Mouse (Mus musculus): ENCODE data around the gene Tmem104.

Gene Tmem104

DNA sequence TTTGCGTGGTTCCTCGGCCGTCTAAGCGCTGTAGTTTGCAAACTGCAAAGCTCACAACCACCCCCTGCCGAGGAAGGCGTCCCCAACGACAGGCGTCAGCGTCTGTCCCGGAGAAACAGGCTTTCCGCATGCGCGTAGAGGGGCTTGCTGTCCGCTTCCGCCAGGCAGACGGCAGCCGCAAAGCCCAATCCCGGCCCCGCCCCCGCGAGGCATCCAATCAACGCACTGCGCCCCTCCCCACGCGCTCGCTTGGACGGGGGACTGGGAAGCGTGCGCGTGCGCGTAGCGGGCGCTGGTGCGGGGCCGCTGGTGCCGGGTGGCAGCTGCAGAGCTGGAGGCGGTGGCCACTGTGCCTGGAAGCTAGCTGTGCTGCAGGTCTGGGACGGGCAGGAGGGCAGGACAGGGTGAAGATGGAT is at the start of gene Tmem104:
Gene Tmem104, plus strand, starts transcription at position 264 of the 416 bp plus-strand sequence.
- DNase-seq (ENCODE audit: low spot score) = peak; percentile 98

DNA sequence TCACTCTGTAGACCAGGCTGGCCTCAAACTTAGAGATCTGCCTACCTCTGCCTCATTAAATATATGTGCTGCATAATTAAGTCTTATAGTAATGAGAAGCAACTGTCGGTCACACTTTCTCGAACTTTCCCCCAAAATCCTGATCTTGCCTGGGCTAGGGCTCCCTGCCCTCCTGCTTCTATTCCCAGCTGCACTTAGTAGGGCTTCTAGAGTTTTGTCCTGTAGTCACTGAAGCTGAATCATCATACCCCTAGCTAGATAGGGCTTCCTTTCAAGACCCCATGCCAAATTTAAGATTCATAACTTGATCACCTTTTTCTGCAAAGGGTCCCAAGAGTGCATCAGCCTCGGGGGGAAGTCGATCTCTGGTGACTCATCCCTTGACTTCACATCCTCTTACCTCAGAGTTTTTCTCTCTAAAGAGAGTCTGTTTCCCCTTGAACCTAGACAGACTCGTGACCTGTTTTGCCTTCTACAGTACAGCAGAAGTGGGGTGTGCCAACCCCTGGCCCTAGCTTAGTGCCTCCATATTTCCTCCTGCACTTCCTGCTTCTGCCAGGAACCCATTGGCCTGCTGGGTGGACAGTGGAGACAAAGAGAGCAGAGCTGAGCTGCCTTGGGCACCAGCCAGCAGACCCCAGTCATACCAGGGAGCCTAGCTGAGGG is 48.6 kb upstream of the Tmem104 start:
- no peak for DNase-seq (ENCODE audit: low spot score)

DNA sequence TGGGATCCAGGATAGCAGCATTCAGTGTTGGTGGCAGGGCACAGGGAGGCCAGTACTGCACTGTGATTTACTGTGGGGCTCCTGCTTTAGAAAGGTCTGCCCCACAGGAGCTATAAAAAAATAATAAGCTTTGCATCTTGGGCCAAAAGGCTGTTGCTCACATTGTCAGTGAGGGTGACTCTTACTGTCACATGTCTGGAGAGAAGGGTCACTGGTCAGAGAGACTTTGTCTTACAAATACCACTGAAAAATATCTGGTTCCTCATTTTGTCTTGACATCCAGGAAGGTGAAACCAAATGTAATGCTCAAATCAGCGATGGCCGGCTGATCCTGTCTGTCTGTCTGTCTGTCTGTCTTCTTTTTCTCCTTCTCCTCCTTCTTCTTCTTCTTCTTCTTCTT is 45.3 kb upstream of the Tmem104 start:
- DNase-seq (ENCODE audit: low spot score) = no peak

DNA sequence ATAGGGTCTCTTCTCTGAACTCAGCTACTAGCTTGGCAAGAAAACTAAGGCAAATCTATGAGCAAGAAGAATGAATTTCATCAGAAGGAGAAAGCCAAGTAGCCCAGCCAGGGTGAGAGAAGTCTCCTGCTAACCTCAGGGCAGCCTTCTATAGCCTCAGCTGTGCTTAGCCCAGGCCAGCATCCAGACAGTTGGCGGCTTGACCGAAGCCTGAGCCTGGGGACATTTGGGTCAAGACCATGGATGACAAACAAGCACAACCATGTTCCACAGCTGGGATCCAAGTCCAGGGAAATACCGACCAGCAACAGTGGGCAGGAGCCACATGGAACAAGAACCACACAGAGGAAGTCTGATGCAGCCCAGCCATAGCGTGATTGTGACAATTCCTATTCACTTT is 39.5 kb upstream of the Tmem104 start:
- DNase-seq (ENCODE audit: low spot score) = no peak

DNA sequence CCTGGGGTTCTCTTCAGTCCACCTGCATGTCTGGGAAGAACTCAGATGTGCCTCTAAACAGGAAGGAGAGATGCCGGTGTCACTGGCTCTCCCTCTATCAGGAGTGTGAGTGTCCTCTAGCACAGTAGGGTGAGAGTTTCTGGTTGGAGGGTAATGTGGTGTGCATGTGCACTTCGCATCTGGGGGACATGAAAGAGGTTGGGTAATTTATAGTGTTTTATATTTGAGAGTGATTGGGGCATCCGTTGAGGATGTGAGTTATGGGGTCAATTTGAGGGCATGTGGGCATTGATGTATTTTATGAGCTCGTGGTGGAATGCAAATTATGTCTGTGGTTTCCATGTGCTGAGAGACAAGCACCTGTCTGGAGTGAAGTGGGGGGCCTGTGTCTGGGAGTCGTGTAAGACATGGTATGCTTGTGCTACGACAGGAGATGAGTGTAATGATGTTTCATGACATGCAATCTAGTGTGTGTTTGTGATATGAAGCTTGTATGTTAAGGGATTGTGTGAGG is 36.5 kb upstream of the Tmem104 start:
- no peak for DNase-seq (ENCODE audit: low spot score)

DNA sequence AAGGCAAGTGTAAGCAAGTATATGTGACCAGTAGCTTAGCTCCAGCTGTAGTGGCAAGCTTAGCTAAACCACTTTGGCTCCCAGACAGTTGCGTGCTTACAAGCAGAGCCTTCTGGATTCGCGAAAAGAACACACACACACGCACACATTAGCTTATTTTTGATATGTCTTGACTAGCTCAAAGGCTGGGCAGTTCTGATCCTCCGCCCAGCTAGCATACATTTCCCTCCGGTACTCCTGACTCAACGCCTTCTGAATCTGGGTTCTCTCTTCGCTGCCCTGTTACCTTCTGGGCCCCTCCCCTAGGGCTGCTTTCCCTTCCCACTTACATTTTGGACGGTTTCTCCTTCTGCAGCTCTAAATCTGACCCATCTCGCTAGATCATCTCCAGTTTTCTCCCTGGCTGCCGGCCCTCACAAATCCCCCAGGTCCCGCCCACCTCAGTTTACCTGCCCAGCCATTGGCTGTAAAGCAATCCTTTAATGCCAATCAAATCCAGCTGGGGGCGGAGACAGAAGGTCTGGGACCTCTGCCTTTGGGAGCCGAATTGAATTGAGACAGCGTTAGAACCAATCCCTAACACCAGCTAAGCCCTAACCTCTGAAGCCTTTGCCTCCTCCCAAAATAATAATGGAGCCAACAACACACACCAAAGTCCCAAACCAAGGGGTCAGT is 35.4 kb upstream of the Tmem104 start:
- DNase-seq (ENCODE audit: low spot score) = peak; percentile 81

DNA sequence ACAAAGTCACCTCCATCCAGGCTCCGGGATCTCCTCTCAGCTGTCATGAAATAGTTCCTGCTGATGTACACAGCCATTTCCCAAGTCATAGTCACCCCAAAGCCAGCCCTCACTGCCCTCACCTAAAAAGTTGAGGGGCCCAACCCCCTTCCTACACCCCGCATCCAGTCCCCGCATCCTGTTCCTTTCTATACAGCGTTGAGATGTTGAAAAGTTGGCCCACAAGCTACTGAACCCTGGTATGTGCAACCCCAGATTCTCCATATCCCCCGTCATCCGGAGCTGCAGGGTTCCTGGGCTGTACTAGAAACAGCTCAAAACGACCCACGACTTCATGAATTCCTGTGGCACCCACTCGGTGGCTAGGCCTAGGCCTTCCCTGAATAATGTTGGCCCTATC is 34.2 kb upstream of the Tmem104 start:
- DNase-seq (ENCODE audit: low spot score) = no peak

DNA sequence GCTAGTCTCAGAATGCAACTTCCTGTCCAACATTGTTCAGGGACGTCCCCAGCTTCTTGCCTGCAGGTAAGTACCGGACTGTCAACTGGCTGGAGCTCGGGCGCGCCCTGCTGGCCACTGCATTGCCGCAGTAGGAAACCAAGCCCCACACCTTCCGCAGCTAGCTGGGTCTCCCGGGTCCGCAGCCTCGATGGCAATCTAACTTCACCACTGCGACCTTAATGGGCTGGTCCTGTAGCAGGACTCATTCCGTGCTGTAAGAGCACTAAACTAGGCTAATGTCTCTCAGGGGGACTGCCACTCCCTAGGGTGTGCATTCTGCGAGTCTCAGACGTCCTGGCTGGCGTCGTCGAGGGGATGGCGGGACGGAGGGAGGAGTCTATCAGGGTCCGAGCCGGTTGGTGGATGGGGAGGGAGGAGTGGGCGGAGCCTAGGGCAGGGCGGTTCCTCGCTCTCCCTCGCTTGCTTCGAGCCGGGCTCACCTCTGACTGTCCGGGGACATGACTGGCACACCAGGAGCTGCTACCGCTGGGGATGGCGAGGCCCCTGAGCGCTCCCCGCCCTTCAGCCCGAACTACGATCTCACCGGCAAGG is 33.5 kb upstream of the Tmem104 start:
- peak; percentile 74 for DNase-seq (ENCODE audit: low spot score)

DNA sequence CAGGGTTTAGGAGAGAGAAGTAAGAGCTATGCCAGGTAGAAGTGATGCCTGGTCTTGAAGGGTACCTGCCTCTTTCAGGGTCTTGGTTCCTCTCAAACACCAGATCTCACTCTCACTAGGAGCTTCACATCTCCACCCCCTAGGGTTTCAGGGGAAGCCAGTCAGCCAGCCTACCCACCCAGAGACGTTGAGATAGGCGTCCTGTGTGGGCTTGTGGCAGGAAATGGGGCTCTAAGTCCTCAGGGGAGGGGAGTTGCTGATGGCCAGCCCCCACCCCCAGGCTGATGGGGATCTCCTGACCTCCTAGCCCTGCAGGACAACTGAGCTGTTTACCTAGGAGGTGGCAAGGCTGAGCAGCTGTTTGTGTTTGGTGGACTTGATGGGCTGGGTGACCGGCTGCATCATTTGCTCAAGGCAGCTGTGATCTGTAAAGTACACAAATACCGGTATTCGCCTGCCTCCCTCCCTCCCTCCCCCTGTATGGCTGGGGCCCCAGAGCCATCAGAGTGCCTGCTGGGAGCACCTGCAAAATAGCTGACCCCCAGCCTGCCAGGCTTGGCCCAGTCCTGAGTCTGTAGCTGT is 32.1 kb upstream of the Tmem104 start:
- no peak for DNase-seq (ENCODE audit: low spot score)

DNA sequence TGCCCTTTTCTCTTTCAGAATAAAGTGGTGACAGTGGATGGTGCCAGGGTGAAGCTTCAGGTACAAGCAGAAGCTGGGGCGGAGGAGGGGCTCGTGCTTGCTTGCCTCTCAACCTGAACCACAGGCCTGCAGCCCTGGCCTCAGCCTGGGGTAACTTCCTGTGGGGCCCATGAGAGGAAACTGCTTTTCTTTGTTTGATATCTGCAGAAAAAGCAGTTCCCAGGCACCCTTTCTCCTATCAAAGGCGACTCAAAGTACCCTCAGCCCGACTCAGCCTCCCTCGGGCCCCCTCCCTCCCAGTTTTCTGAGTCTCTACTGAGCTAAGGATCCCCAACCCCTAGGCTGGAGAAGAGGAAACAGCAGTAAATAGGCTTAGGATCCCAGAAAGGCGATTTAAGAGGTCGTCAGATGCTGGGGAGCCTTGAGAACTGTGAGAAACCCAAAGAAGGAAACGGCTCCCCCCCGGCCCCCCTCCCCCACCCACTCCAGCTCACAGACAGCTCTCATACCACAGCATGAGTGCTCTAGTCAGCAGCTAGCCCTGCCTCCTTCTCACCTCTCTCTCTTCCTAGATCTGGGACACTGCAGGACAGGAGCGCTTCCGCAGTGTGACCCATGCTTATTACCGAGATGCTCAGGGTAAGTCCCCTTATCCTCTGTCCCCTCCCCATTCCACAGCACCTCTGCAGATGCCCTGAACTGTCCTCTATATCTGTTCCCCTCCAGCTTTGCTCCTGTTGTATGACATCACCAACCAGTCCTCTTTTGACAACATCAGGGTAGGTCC is 29.2 kb upstream of the Tmem104 start:
- DNase-seq (ENCODE audit: low spot score) = no peak

DNA sequence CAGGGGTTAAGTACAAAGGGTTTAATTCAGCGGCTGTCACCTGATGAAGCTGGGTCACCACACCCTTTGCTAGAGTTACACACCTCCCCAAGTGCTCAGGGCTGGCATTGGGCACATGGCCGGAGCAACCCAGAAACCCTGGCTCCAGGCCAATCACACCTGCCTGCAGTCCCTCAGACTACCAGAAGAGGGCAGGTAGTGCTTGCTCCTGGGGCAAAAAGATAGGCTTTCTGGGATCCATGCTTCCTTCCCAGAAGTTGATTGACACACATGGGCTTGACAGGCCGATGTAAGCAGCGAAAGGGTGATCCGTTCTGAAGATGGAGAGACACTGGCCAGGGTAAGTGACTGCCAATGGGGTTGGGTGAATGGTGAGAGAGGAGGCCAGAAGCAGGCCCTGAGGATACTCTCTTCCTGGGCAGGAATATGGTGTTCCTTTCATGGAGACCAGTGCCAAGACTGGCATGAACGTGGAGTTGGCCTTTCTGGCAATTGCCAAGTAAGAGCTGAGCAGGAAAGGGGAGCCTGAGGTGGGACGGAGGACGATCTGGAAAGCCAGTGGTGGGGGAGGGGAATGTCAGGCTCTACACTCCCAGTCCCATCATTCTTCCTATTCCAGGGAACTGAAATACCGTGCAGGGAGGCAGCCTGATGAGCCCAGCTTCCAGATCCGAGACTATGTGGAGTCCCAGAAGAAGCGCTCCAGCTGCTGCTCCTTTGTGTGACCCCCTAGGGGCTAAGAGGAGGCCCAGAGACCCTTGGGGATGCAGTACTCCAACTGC is 27.1 kb upstream of the Tmem104 start:
- DNase-seq (ENCODE audit: low spot score) = peak; percentile 73

DNA sequence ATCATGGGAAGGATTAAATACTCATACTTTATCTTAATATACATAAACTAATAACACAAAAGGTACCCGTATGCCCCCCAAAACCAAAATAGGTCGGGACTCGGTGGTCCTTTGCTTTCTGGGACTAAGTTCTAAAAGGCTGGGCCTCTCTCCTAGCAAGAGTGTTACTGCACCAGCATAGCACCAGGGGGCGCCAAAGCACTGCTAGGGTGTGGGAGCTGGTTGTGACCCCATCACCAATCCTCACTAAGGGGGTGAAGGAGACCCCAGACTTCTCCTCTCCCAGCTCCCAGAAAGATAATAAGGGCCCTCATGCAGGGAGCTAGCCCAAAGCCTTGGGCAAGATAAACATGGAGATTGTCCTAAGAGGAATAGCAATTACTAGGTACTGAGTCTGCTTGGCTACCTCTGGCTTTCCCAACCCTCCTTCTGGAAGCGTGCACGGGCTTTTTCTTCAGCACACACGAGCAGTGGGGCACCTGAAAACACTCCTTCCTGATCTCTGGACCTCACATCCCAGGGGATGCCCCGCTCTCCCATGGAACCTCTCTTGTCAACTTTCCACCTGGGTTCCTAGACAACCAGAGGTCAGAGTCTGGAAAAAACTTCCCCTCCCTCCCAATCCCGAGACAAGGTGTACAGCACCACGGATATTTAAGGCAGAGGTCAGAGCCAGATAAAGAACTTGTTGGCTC is 26.3 kb upstream of the Tmem104 start:
- peak; percentile 67 for DNase-seq (ENCODE audit: low spot score)

DNA sequence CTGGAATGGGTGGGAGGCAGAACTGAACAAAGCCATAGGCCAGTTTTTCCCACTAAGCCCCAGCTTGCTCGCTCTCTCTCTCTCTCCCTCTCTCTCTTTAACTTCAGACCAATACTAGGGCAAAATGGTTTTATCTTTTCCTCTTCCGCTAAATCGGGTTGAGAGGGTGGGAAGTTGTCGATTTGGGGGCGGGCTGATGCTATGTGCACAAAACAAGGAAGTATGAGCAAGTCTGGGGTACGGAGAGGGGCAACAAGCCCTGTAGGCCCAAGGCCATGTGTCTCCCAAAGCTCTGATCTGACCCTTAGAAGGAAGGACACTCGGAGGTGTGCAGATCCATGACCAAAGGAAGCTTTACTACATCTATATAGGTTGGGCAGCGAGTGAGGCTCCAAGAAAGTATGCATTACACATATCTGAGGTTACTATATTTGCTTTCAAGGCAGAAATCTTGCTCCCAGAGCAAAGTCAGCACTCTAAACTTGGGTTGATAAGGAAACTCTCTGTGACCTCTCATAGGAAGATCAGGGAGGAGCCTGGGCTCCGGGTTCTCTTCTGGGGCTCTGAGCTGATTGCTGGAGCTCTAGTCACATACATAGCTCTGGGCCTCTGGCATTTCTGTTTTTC is 25.6 kb upstream of the Tmem104 start:
- no peak for DNase-seq (ENCODE audit: low spot score)

DNA sequence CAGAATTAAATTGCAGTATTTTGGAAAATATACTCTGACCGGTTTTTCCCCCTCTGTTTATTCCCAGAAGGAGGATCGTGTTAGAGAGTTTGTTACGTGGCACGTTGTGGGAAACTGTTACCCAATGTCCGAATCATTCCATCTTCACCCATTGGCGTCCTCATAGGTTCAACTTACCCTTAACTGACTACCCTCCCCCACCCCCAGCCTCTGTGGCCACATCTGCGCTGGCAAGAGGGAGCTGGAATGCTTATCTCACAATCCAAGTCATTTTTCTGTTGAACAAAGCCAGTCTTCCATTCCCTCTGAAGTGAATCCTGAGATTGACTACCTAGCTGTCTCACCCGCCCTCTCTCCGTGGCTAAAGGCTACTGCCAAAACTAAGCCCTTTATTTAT is 25.1 kb upstream of the Tmem104 start:
- DNase-seq (ENCODE audit: low spot score) = no peak

DNA sequence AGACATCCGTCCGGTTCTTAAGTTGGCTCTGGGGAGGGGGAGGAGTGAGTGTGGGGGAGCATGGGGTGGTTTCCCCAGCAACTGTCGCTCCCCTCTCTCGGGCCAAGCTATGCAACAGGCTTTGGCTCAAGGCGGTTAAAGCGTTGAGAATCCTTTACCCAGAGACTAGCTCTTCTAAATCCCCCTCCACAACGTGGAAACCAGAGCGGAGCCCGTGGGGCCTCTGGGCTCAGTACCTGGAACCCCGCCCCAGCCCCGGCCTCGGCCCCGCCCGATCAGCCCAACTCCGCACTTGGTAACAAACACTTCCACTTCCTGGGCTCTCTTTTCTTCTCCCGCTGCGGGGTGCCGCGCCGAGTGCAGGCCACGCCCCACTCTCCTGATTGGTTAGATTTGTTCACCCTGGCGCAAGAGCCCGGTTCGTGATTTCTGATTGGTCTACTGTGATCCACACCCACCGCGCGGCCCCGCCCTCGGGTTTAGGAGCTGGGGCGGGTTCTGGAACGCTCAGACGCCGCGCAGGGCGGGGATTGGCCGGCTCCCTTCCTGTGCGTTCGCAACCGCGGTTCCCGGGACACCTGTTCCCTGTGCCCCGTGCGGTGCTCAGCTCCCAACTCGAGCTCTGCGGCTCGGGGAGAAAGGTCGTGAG is 24.3 kb upstream of the Tmem104 start, which contains the start of gene Slc9a3r1:
Gene Slc9a3r1, plus strand, starts transcription at position 510 of the 649 bp plus-strand sequence.
- DNase-seq (ENCODE audit: low spot score) = peak; percentile 97

DNA sequence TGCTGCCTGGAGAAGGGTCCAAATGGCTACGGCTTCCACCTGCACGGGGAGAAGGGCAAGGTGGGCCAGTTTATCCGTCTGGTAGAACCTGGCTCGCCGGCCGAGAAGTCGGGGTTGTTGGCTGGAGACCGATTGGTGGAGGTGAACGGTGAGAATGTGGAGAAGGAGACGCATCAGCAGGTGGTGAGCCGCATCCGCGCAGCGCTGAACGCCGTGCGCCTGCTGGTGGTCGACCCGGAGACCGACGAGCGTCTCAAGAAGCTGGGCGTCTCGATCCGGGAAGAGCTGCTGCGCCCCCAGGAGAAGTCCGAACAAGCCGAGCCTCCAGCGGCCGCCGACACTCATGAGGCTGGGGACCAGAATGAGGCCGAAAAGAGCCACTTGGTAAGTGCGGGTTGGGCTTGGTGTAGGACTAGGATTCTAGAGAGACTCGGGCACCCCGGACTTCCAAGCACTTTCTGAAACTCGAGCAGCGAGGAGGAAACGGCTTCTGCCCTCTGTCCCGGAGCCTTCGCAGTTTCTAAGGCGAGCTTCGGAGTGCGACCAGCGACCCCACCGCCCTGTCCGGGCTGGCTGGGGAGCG is 23.6 kb upstream of the Tmem104 start:
- DNase-seq (ENCODE audit: low spot score) = peak; percentile 58

DNA sequence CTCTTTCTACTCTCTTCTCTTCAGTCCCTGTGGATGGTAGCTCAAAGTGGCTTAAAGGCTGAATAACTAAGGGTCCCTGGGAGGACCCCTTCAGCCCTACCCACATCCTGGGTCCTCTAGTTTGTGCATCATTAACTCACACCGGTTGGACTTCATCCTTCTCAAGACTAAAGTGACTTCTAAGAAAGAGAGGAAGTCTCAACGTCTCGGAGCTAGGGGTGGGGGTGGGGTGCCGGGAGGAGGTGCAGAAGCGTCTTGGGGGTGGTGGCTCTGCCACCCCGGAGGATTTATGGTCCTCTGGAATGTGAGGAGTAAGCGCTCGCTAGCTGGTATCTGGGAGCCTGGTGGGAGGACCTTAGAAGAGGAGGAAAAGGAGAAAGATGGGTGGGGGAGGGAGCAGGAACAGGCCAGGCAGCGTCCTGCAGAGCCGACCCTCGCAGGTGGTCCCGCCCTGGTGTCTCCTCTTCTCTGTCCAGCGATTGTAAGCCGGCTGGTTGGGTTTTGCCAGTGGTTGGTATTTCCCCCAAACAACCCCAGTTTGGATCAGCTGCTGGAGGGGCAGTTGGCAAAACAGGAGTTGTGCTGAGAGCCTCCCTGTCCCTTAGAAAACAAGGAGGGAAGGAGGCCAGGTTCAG is 22.8 kb upstream of the Tmem104 start:
- DNase-seq (ENCODE audit: low spot score) = no peak

DNA sequence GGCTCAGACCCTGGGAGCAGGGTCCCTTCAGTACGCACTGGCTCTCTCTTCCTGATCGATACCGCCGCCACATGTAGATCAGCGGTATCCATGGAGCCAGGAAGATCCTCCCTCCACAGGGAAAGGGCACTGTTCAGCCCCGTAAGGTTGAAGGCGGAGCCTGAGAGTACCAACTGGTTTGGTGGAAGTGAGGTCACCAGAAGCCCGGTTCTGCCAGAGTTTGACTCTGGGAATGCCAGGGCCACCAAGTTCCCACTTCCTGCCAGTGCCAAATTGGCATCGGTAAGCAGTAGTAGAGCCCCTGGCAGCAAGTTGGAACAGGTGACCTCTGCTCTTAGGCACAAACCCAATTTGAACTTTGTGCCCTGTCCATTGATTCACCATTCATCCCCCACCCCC is 22.3 kb upstream of the Tmem104 start:
- peak; percentile 62 for DNase-seq (ENCODE audit: low spot score)

DNA sequence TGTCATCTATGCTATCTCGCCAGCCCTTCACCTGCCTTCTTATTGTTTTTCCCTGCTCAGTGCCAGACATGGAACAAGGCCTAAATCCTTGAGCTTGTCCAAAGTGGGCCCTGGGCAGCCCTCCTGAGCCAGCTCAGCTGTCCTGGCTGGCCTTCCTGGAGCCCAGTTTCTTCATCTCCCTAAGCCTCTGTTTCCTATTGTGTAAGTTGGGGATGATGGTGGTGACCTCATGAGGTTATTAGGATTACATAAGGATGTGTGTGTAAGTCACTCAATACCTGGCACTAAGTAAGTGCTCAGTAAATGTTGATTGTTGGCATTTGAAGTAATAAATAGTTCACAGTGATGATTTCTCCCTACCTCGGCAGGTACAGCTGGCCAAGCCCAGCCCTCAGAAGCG is 20.5 kb upstream of the Tmem104 start:
- no peak for DNase-seq (ENCODE audit: low spot score)

Data from MN1 (cell line).